Mouse (Mus musculus): ENCODE measurements at regions not wholly inside any gene's neighbourhood (a gene's known extent, or its start where the extent isn't known, plus 50 kb on each side); places are given as distances from the start of the nearest gene placed in this dataset.

DNA sequence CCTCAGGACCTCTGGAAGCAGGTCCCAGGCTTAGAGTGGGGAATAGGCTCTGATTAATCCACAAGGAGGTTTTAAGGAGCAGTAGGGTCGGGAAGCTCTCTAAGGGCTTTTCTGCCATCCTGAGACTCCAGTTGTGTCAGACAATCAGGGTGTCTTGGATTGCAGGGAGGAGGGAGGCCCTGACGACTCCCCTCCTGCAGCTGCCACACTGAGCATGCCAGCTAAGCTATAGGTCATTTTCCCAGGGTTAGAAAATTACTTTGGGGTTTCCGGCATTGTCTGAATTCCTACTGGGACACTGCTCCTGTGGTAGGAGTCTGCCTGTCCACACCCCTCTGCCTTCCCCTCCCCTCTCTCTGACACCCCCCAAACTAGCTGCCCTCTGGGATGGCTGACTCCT lies 120.8 kb downstream of the Pja1 start:
- DNase-seq (ENCODE audit: low spot score in 2 of 2) = no peak

DNA sequence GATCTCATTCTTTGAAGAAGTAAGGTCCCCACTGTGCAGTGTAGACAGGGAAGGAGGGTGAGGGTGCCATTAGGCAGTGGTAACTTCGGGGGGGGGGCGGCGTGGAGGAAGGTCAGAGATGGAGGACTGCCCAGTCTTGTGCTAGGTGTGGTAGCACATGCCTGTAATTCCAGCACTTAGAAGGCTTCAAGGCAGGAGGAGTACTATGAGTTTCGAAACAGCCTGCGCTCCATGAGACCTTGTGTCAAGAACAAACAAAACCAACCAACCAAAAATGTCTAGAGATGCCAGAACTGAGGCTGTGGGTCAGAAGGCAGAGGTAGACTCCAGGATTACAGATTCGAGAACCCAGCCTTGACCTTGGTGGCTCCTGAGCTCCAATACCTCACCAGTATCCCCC lies 130.8 kb downstream of the Pja1 start:
- DNase-seq (ENCODE audit: low spot score in 2 of 2) = no peak

DNA sequence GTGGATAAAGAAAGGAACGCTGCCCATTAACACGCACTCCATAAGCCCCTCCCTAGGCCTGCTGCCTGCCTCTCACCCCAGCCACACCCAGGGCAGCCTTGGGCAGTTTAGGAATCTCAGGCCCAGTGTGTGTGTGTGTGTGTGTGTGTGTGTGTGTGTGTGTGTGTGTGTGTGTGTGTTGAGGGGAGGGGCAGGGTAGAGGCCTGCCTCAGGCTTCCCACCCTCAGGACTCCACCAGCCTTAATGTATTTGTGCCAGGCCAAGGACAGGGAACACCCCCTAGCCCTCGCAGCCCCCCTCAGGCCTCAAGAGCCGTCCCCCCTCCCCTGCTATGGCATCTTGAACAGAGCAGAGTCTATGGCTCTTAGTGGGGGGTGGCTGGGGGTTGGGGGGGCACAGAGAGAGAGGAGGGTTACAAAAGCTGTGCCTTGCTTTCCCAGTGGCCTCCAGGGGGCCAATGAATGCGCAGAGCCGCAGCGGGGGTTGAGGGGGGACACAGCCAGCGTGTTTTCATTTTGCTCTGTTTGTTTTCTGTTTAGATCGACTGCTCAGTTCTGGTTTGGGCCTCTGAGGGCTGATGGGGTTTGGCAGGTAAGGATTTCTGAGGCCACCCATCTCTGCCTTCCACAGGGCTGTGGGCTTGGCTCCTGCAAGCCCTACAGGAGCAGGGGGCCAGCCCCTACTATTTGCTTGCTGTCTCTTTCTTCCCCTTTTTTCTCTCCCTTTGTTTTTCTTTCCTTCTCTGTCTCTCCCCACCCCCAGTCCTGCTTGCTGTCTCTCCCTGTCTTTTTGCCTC lies 131.8 kb downstream of the Pja1 start:
- no peak for DNase-seq (ENCODE audit: low spot score in 2 of 2)

- no peak for DNase-seq (ENCODE audit: low spot score in 2 of 2)
Observed at GRCm38 (mm10) chrX:99336616-99337553, 134.2 kb downstream of the Pja1 start.

DNA sequence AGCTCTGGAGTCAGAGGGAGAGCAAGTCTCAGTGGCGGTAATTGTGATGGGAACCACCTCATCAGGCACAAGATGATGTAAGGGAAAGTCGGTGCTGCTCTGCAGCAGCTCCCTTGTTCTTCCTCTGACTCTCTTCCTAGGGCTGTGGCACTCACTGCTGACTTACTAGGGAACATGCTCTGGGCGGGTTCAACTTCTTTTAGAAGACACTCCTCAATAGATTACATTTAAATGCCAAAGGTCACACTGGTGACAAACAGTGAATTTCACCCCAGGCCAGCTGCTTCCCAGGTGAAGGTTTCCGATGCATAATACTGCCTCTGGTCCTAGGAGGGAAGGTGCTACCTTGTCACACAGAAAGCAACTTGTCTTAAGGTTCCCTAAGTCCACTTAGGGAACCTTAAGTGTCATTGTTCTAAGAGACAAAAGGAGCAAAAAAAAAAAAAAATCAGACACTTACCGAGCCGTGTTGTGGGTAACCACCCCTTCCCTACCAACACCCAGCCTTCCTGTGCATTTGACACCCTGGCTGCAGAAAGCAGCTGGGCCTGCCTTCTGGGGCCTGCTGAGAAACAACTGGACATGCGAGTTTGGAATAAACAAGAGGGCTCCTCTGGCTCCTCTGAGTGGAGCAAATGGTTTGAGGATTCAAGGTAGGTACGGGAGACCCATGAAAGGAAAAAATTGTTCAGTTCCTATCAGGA lies 135.0 kb downstream of the Pja1 start:
- DNase-seq (ENCODE audit: low spot score in 2 of 2) = no peak

DNA sequence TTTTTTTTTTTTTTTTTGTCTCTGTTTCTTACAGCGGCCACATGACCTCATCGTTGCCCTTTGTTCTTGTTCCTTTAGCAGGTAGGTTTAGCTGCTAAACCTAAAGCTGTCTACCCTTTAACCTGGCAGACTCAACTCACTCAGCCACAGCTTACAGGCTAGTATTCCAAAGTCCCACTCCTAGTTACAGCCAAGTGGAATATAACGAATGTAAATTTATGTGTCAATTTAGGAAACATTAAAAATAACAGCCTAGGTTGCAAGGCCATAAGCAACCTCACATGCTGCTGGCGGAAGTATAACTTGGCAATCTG lies 138.7 kb downstream of the Pja1 start:
- no peak for DNase-seq (ENCODE audit: low spot score in 2 of 2)

DNA sequence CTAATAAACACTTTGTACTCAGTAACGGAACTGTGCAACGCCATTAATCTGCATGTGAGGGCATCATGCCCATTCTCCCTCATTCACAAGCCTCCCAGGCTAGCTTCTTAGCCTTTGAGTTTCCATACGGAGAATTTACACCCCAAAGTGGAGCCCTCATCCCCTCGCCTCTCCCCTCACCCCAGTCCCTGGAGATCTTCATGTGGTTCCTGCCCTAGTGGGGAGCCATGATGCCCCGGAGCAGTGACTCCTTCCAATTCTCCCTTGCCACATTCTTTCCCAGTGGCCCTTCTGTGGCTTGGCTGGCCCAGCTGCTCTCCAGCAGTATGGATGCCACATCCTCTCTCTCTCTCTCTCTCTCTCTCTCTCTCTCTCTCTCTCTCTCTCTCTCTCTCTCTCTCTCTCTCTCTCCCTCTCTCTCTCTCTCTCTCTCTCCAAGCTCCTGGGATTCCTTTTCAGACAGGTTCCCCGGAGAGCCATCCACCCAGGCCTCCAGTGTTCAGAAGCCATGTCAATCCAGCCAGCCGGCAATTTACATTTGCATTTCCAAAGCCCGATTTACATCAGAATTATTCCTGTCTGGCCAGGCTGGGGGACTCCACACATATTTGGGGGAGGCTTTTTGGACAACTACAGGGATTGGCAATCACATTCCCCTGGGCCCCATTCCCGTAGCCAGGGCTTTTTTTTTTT lies 139.2 kb downstream of the Pja1 start:
- DNase-seq (ENCODE audit: low spot score in 2 of 2) = no peak

- no peak for DNase-seq (ENCODE audit: low spot score in 2 of 2)
Observed at GRCm38 (mm10) chrX:99330386-99330785, 140.7 kb downstream of the Pja1 start.

- no peak for DNase-seq (ENCODE audit: low spot score in 2 of 2)
Observed at GRCm38 (mm10) chrX:99328576-99328975, 142.5 kb downstream of the Pja1 start.

DNA sequence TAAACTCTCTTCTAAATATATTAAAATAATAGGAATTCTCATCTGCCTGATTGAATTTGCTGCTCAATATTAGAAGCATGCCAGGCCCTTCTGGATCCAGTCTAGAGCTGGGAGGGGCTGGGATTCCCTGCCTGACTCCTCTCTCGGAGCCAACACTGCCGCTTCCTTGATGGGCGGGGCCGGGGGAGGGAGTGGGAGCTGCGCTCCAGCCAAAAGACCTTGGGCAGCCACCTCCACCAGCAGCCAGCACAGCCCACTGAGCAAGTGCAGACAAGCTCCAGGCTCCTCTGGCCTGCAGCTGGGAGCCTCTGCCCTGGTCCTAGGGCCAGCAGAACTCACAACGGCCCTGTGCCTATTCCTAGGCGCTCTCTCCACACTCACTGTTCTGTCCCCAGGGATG lies 144.9 kb downstream of the Pja1 start:
- no peak for DNase-seq (ENCODE audit: low spot score in 2 of 2)

- DNase-seq (ENCODE audit: low spot score in 2 of 2) = no peak
Observed at GRCm38 (mm10) chrX:99325460-99325859, 145.6 kb downstream of the Pja1 start.

- no peak for DNase-seq (ENCODE audit: low spot score in 2 of 2)
Observed at GRCm38 (mm10) chrX:99324546-99325170, 146.4 kb downstream of the Pja1 start.

GRCm38 (mm10) chrX:99319791-99320190 lies 151.3 kb downstream of the Pja1 start:
- DNase-seq (ENCODE audit: low spot score in 2 of 2) = no peak

GRCm38 (mm10) chrX:99319163-99319562 lies 151.9 kb downstream of the Pja1 start:
- no peak for DNase-seq (ENCODE audit: low spot score in 2 of 2)

- no peak for DNase-seq (ENCODE audit: low spot score in 2 of 2)
Observed at GRCm38 (mm10) chrX:99318141-99318540, 152.9 kb downstream of the Pja1 start.

- DNase-seq (ENCODE audit: low spot score in 2 of 2) = no peak
Observed at GRCm38 (mm10) chrX:99317736-99318135, 153.3 kb downstream of the Pja1 start.

GRCm38 (mm10) chrX:99316410-99317056 lies 154.5 kb downstream of the Pja1 start:
- DNase-seq (ENCODE audit: low spot score in 2 of 2) = no peak

- DNase-seq (ENCODE audit: low spot score in 2 of 2) = no peak
Observed at GRCm38 (mm10) chrX:99299110-99299509, 163.2 kb downstream of the Efnb1 start.

DNA sequence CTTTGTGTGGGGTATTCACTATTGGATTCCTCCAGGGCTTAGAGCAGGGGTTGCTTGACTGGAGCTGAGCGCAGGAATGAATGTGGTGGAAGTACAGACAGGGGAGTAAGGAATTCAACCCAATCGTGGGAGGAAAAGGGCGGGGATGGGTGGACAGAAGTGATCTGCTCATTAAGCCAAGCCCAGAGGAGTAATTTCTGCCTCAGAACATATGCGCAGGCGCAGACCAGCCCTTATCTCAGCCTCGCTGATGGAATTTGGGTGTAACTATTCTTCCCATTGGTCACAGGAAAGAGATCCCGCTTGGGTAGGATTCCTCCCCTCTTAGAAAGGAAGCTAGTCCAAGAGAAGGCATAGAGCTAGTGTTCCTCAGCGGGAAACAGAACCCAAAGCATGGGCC lies 158.8 kb downstream of the Efnb1 start:
- DNase-seq (ENCODE audit: low spot score in 2 of 2) = no peak

DNA sequence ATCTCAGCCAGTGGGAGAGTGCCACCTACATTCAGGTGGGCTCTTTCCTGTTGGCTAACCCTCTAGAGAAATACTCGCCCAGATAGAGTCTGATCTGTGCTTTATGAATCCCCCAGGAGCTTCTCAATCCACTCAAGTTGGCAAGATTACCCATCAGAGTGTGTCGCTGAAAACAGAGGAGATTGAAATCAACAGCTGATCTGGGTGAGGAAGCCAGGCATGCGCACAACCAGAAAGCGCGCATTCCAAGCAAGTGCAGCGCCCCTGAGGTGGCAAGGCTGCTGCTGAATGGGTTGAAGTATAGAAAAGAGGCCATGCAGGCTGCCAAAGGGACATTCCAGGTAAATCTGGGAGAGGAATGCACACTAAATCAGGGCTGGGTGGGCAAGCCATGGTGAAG lies 158.0 kb downstream of the Efnb1 start:
- no peak for DNase-seq (ENCODE audit: low spot score in 2 of 2)

Measured in left cerebral cortex, adult 18-20 months (tissue).